Mouse (Mus musculus) spleen, adult 18-20 months (tissue): Measurements from ENCODE around the gene Snx30.

Source experiments
- DNase-seq, 2 experiments: peaks; one replicate each; pipeline ENCODE4 v3.0.0; 2022; ENCODE audit warnings: mixed read lengths in 2 of 2

Gene Snx30

DNA sequence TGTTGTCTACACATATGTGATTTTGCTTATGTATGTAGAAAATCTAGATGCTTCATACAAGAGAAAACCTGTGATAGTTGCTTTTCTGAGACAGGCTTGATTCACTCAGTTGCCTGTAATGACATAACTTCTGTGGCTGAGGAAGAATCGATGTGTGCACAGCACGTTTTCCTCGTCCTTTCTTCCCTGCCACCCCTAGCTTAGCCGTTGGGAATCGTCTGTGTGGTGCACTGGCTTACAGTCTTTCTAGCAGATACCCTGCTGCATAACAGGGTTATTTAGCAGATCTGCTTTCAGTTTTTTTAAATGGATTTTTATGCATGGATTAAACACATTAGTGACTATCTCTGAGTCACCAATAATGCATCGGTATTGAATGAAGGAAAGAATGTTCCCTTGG lies 70.9 kb downstream of the Snx30 start:
- no peak for DNase-seq

DNA sequence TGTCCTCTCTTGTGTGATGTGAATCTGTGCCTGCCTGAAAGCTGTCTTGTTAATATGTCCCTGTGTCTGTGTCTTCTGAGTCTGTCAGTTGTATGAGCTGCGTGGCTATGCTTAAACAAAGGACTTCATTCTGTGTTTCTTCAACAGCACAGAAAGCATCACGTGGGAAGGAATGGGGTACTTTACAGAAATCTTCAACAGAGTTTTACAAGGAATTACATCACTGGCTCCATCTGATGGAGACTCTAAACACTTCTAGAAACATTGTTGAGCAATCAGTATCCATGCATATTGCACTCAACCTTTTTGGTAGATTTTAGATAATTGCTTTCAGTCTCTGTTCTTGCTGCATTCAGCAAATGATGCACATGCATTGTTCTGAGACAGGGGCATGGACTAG lies 71.4 kb downstream of the Snx30 start:
- no peak for DNase-seq

DNA sequence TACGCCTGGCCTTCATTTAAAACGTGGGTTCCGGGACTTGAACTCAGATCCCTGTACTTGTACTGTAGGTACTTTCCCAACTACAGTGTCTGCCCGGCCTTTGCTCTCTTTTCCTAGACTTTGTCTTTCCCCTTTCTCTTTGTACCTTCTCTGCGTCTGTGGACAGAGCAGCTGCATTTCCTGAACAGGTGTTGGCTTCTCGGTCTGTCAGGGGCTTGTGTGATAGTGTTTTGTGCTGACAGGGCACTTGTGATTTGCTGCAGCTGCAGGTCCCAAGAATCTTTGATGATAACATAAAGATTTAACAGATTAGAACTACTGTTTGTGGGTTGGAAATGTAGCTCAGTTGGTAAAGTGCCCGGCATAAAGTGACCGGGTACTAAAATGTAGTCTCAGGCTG lies 73.0 kb downstream of the Snx30 start:
- DNase-seq: no peak

DNA sequence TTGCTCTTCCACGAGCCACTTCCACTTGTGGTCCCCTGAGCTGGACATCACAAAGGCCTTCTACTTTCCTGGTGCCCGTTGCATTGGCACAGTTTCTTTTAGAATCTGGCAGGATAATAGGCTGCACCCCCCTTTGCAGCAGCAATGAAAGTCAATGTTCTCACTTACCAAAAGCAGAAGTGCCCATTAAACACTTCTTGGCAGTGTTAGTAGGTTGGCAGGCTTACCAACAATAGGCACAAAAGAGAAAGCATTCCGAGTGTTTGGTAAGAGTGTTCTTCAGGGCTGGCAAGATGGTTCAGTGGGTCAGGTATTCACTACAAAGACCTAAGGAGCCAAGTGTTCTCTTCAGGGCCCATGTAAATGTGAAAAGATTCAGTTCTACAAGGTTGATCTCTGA lies 73.8 kb downstream of the Snx30 start:
- no peak for DNase-seq

DNA sequence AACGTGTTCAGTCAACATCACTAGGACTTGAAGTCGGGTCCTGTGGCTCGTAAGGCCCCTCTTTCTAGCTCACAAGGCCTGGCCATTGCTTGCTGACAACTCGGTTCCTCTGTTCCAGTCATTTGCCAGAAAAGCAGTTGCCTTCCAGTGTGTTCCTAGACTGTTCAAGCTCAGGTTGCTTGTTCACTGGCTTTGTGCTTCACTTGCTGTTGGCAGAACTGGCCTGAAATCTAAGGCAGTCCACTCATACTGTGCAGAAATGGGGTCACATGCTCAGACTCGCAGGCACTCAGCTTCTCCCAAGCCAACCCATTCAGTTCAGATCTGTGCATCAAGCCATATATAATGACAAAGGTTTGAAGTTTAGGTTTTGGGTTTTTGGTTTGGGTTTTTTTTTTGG lies 75.1 kb downstream of the Snx30 start:
- no peak for DNase-seq

DNA sequence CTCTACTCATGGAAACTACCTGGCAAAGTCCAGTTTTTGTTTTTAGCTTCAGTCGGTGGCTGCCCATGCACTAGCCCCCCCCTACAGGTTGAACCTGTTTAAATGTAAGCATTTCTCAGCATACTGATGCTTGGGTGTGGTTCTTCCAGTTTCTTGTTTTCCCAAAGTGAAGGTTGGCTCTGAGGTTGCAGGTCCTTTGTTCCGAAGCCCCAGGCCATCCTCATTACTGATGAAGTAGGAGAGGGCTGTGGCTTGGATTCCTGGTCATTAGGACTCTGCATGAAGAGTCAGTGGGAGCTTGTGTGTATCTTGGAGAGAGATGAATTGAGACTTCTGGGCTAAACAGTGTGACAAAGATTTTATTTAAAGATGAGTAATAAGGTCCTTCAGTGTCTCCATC lies 75.6 kb downstream of the Snx30 start:
- no peak for DNase-seq

DNA sequence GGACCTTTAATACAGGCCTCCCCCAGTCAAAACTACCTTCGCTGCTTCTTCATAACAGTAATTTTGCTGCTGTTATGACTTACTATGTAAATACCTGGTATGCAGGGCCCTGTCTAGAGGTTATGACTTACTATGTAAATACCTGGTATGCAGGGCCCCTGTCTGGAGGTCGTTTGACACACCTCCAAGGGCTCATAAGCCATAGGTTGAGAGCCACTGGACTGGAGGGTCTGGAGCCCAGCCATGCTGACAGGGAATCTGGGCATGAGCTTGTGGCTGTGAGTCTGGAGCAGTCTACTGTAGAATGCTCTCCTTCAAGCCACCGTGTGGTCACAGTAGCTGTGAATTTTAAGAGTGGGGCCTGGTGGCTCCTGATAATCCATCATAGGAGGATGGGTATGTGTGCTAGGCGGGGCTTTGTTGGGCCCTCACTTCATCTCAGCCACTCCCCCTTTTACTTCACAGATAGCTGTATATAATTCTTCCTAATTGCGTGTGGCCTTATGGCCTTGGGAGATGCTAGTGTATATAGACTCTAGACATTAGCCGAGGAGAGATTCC lies 78.6 kb downstream of the Snx30 start:
- DNase-seq: no peak

DNA sequence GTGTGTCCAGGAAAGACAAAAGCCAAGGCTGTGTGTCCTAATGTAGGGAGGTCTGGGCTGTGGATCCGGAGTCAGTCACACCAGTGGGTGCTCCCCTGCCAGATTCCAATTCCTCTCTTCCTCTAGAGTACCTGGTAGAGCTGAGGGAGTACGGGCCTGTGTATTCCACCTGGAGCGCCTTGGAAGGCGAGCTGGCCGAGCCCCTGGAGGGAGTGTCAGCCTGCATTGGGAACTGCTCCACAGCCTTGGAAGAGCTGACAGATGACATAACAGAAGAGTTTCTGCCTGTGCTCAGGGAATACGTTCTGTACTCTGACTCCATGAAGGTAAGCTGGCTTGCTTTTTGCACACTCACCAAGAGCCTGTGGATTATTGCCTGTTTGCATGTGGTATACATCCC lies 80.6 kb downstream of the Snx30 start:
- DNase-seq: no peak

DNA sequence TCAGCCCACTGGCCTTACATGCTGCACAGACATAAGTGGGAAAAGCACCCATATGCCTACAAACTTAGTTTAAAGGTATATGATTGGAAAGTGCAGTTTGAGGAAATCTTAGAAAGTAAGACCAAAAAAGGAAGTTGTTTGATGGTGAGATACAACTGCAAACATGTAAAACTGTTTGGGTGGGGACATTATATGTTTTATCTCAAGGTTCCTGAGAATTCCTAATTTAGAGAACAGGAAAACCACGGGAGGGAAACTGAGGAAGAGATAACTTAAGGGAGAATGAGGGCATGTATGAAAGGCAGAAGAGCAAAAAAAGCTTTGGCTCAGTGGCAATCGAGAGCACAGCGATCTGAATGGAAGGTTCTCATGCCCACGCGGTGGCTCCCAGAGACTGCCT lies 81.4 kb downstream of the Snx30 start:
- DNase-seq: no peak

DNA sequence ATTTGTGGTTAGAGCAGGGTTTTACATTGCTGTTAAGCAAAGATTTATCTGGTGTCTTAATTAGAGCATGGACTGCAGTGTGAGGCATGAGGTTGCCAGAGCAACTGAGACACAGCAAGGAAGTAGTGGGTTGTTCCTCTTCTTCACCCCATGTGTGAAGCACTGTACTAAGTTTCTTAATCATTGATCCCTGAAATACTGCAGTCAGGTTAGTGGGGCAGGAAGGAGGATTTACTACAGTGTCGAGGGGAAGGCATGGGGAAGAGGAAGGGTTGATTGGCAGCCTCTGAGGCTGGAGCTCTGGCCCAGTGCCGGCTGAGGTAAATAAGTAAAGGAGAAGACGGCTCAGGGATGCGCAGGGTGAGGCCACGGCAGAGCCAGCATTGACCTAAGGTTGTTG lies 82.4 kb downstream of the Snx30 start:
- DNase-seq: no peak

DNA sequence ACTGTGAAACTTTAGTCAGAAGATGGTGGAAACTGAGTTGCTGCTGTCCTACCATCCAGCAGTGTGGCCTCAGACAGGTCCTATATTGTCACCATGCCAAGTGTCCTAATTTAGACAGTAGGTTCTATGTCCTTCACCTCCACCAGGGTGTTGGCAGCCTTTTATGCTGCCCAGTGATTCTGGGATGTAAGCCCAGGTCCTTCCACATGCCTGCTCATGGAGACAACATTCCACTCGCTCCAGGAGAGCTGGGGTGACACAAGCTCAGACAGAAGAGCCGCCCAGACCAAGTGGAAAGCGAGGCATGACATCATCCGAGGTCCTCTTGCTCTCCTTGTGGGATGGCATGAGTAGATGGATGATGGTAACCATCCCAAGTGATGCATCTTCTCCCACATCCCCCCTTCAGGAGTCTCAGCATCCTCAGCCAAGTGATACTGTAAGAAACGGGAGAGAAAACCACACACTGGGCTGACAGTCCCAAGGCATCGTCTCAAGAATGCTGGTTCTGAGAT lies 84.5 kb downstream of the Snx30 start:
- no peak for DNase-seq

DNA sequence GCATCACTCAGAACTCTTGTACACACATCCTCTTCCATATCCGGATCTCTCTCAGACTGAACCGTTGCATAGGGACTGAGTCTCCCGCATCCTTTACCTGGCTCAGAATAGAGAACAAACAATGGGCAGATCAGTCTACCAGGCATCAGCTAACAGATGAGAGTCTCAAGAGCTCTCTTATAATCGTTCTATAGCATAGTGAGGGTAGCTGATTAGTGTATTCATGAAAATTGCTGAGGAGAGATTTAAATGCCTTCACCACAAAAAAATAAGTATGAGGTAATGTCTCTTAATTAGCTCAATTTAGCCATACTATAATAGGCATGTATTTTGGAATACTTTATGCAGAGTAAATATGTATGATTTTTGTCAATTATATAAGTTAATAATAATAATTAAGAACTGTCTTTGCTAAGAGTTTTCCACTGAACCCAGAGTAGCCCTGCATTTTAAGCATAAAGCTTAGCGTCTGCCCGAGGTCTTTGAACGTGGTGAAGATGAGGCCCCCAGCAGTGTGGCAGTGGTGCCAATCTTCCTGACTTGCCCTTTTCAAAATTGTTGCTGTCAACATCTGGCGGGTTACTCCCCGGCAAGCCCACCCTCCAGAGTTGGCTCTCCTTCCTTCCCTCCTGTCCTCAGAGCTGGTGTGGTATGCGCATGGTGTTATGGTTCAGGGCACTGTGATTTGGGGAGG lies 86.2 kb downstream of the Snx30 start:
- no peak for DNase-seq

DNA sequence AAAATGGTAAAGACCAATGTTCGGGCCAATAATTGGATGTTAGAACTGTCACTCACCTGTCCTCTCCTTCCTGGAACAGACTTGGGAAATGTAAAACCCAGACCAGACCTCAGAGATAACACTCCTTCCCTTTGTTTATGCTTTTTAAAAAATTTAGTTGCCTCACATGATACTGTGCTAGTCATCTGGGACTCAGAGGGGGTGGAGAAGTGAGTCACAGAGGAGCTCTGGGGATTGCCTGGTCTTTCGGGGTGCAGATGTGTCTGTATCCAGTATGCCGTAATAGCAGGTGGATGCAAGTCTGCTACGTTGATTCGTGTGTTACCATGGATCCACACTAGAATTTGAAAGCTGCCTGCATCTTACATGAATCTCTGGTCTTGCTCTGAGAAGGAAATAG lies 87.1 kb downstream of the Snx30 start:
- no peak for DNase-seq

DNA sequence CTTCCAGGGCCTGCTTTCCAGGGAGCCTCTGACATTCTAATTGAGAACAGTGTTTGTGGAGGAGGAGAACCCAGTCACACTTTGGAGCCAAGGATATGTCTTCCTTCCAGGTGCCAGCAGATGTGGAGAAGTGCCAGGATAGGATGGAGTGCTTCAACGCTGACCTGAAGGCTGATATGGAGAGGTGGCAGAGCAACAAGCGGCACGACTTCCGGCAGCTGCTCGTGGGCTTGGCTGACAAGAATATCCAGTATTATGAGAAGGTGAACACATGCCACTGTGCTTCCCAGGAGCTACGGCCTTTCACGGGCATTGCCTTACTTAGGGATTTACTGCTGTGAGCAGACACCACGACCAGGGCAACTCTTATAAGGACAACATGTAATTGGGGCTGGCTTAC lies 88.8 kb downstream of the Snx30 start:
- no peak for DNase-seq

DNA sequence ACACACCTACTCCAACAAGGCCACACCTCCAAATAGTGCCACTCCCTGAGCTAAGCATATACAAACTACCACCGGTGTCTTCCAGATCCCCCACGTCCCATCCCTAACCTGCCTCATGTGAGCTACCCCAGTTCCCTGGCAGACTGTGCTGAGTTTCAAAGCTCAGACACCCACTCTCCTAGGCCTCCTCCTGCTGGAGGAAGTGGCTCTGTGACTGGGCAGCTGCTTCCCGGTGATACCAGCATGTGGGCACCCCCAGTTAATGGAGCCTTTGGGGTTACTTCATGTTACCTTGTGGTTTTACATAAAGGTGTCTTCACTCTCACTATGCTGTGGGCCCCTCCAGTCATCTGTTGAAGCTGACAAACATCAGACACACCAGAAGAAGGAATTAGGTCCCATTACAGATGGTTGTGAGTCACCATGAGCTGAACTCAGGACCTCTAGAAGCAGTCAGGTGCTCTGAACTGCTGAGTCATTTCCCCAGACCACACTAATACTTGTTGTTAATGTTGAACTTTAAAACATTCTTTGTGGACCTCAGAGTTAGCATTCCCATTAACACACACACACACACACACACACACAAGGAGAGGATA lies 89.4 kb downstream of the Snx30 start:
- DNase-seq: no peak

DNA sequence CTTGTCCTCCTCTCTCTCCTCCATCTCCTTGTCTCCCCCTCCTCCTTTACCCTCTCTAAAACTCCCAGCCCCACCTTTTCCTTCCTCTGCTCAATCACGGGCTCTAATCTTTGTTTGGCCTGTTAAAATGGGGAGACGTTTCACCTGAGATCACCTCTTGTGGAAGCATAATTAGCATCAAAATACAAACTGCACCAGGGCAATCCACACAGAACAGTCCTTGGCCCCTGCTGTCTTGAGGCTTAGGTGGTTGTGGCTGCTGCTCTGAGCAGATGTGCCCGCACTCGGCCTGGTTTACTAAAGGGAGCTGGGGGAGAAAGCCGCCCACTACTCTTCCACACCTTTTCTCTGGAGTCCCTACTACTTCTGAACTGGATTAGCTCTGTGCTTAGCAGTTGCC lies 90.4 kb downstream of the Snx30 start:
- no peak for DNase-seq

DNA sequence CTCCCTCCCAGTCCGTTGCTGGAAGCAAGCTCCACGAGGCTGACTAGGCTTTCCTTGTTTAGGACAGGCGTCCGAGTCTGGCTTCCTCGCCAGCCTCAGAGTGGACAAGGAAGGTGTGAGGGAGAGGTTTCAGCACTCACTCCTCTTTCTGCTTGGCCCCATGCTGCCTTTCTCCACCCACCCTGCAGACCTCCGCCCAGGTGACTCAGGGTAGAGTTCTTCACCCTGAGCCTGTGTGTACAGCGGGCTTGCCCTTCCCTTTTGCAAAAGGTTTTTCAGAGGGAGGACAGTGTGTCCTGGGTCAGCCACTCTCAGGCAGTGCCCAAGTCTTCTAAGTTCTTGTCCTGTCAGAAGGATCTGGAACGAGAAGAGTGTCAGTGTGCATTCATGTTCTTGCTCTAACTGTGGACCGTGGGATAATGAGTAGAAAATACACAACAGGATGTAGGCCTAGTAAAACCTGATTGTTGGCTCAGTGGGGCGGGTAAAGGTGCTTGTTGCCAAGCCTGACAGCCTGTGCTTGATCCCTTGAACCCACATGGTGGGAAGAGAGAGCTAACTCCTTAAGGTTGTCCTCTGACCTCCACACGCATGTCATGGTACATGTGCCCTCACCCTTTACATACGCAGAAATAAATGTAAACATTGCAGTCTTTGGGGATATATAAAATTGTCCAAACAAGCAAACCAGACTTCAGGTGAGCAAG lies 92.3 kb downstream of the Snx30 start:
- DNase-seq: no peak

DNA sequence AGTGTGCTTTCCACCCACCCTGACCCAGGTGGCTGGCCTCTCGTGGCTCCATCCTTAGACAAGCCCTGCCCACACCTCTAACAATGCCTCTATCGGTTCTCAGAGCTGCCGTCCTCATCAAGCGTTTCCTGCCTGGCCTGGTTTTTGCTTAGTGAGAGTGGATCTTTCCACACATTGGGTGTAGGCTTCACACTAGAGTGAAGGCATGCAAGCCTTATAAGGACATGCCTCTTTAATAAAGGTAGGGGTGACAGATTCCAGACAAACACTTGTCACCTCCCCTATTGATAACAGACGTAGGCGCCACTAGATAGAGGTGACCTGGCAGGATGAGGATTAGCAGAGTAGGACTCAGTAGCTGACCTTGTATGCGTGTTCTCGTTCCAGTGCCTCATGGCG lies 92.9 kb downstream of the Snx30 start:
- no peak for DNase-seq

DNA sequence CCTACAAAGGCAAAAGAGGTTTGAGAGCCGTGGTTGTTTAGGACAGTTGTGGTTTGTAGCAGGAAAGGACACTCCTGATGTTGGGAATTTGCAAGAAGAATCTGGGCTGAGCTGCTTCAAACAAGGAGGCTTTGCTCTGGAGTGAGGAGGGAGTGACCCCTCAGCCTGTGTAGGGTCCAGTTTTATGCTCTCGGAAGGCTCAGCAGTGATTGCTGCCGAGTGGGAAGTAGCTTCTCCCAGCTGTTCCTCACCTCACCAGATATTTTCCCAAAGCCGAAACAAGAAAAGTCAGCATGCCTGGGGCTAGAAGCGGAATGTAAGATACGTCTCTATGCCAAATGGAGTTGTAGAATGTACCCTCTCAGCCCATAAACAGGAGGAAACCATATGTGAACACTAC lies 96.2 kb downstream of the Snx30 start:
- no peak for DNase-seq

DNA sequence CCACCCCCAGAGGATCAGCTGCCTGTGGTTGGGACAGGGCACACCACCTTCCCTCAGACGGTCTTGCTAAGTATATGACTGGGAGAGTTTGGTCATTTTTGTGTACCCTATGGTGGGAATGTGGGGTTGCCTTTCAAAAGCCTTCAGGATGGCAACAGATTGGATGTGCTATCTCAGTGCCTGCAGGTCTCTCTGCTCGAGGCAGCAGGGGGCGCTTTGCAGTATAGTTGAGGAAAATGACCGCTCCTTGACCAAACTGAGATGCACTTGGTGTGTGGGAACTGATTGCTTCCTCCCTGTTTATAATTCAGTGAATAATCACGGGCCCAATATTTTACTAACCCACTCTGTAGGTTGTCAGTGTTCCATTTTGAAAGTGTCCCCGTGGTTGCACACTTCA lies 96.9 kb downstream of the Snx30 start:
- no peak for DNase-seq

DNA sequence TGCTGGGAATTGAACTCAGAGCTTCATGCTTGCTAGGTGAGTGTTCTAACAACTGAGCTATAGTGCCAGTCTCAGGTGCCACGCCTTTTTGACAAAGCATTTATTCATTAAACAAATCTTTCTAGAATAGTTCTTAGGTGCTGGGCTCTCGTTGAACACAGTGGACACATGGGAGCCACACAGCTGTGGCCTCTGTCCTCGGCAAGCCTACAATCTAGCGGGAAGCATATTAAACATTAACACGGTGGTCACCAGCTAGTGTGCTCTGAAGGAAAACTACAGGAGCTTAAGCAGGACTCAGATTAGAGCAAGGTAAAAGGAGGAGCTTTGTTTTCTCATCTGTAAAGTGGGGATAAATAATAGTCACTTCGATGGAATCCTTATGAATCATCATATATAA lies 101.5 kb downstream of the Snx30 start:
- DNase-seq: no peak

DNA sequence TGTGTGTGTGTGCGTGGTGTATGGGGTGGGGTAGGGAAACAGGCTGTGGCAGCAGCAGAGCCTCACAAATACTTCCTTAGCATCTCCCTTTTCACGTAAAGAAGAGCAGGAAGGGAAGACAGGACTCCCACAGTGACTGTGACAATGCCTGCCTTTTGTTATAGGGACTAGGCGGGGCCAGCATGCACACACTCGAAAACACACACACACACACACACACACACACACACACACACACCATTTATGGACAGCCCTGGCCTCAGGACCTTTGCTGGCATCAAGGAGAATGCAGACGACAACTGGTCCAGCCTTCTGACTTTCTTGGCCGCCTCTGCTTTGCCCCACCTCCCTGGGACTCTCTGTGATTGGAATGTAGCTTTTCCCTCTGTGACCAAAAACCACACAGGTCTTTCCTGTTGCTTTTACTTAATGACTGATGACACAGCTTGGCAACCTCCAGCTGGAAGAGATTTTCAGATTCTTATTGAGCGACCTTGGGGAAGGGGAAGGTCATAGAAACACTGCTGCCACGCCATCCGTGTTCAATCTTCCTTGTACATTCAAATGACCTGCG lies 102.1 kb downstream of the Snx30 start:
- DNase-seq: no peak

DNA sequence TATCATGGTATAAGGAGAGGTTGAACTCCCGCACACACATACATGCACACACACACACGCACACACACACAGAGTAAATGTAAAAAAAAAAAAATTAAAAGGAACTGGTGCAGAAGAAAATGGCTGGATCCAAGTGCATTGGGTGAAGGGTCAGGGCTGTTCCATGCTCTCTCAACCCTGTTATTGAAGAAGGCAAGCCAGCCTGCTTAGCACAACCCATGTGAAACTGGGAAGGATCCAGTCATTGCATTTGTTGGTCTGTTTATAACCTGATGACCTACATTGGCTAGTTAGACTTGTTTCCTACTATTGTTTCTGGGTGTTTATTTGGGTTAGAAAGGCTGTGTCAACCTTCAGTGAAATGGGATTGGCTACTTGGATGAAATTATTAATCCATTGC lies 103.1 kb downstream of the Snx30 start:
- DNase-seq: no peak
